Mouse (Mus musculus) embryonic facial prominence, embryonic 11.5 days (tissue): ENCODE data around the gene Trim68. TPM values are rescaled to one million over a fixed set of nuclear protein-coding genes. Genes with fewer than 3 reads are reported as not detected.
"Not testable (repeated sequence)": the region's sequence is repeated elsewhere in the genome, so short reads cannot be mapped to it uniquely, and the experiment has no call there.

Source experiments
- ATAC-seq: fragments of 200-750 bp; cut with Nextera tagmentation; replicated peaks from 2 replicates; pipeline ENCODE4 v1.8.0; 2017; ENCODE audit warnings: low read depth; ENCODE audit not compliant: insufficient number of reproducible peaks, low FRiP score, low TSS enrichment
- DNase-seq: peaks from one replicate; pipeline ENCODE4 v3.0.0-alpha.2; 2015; ENCODE audit warnings: low spot score
- H3K27ac ChIP-seq: fragments of 300-500 bp; sonication (generic); replicated peaks from 2 replicates; pipeline ENCODE4 v1.5.1; 2014; ENCODE audit warnings: mild to moderate bottlenecking, low read depth, low read length, control low read depth
- H3K27me3 ChIP-seq: fragments of 300-500 bp; sonication (generic); 2 replicates; pipeline ENCODE4 v1.6.1; 2014; ENCODE audit warnings: mild to moderate bottlenecking, low read length, moderate library complexity, mixed read lengths; ENCODE audit not compliant: control insufficient read depth, insufficient read depth
- H3K36me3 ChIP-seq: fragments of 300-500 bp; sonication (generic); replicated peaks from 2 replicates; pipeline ENCODE4 v1.6.1; 2014; ENCODE audit warnings: low read depth, mild to moderate bottlenecking, low read length, moderate library complexity, mixed read lengths; ENCODE audit not compliant: control insufficient read depth, insufficient read depth
- H3K4me1 ChIP-seq: fragments of 300-500 bp; sonication (generic); 2 replicates; pipeline ENCODE4 v1.6.1; 2014; ENCODE audit warnings: low read length, mixed read lengths; ENCODE audit not compliant: control insufficient read depth, insufficient read depth
- H3K4me2 ChIP-seq: fragments of 300-500 bp; sonication (generic); 2 replicates; pipeline ENCODE4 v1.6.1; 2014; ENCODE audit warnings: low read depth, mild to moderate bottlenecking, control low read depth, low read length, moderate library complexity
- H3K4me3 ChIP-seq: fragments of 300-500 bp; sonication (generic); 2 replicates; pipeline ENCODE4 v1.5.1; 2014; ENCODE audit warnings: low read depth, low read length, control low read depth
- H3K9ac ChIP-seq: fragments of 300-500 bp; sonication (generic); replicated peaks from 2 replicates; pipeline ENCODE4 v1.6.1; 2014; ENCODE audit warnings: mild to moderate bottlenecking, control low read depth, low read length
- H3K9me3 ChIP-seq: fragments of 300-500 bp; sonication (generic); replicated peaks from 2 replicates; pipeline ENCODE4 v1.6.1; 2016; ENCODE audit warnings: mild to moderate bottlenecking, low read length, inconsistent platforms, mixed read lengths; ENCODE audit not compliant: control insufficient read depth
- WGBS: fragments of 180-500 bp; shearing (Covaris S2); extraction: QIAGEN DNeasy Blood & Tissue Kit; methylation state at CpG from one replicate; pipeline ENCODE4 v1.1.7; 2014; 5-methylcytosine and 5-hydroxymethylcytosine counted together
- polyA plus RNA-seq: library from polyadenylated mRNA; unstranded; fragments of >200 nt; fragmentation: Nextera tagmentation; extraction: Ambion mirVana; gene quantifications from 2 replicates; pipeline ENCODE4 v1.2.1, GENCODE M21; 2014

Trim68 gene
- polyA plus RNA-seq, 1 experiment from 2014 or later: 11.4 TPM

DNA sequence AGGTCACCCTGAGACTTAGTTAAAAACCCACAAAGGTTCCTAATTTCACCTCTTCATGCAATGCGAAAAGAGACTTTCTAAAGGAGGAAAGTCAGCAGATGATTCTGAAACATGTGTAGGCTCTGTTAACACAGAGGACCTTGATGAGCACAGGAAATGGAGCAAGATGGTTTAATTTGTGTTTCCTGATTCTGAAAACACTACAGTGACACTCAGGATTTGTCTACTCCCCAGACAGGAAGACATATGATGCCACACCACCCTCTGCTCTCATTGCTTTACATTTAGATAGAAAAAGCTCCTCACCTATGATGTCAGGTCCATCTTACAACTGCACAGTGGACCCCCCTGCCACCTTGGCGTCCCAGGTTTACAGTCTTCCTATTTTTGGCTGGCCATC is 10.9 kb downstream of the Trim68 start:
- no peaks in the 10 kb centered on the region for H3K36me3 ChIP-seq
- no peak overlapping the region for H3K4me3 ChIP-seq
- WGBS: 80% methylated on average over 2 of the region's 2 CpGs
- no peaks in the 10 kb centered on the region for H3K27me3 ChIP-seq
- H3K27ac ChIP-seq: no peak overlapping the region
- no peak overlapping the region for H3K9ac ChIP-seq
- H3K4me2 ChIP-seq: no peak overlapping the region
- H3K4me1 ChIP-seq: no peaks in the 10 kb centered on the region
- ATAC-seq: no peak
- H3K9me3 ChIP-seq: no peaks in the 10 kb centered on the region
- DNase-seq: no peak

DNA sequence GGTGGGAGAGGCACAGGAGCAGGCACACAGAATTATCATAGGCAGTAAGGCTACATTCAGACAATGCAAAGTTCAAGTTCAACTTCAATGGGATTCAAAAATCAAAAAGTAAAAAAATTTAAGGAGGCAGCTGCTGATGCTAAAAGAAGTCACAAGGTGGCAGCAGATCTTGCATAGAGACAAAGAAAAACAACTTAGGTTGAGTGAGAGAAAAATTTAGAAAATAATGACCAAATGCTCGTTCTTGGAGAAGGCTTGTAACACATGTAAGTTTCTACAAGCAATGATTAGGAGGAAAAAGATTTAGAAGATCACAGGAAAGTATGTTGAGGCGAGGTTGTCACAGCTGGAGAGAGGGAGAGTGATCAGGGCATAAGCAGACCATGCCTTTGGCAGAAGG is 21.7 kb downstream of the Trim68 start:
- no peaks in the 10 kb centered on the region for H3K4me1 ChIP-seq
- H3K9ac ChIP-seq: no peak overlapping the region
- H3K36me3 ChIP-seq: no peaks in the 10 kb centered on the region
- no peak overlapping the region for H3K4me3 ChIP-seq
- no peak overlapping the region for H3K27ac ChIP-seq
- H3K27me3 ChIP-seq: no peaks in the 10 kb centered on the region
- ATAC-seq (no peak), DNase-seq (peak; percentile 64)
- no peaks in the 10 kb centered on the region for H3K9me3 ChIP-seq
- no peak overlapping the region for H3K4me2 ChIP-seq
- WGBS: 48% methylated on average over 2 of the region's 2 CpGs

DNA sequence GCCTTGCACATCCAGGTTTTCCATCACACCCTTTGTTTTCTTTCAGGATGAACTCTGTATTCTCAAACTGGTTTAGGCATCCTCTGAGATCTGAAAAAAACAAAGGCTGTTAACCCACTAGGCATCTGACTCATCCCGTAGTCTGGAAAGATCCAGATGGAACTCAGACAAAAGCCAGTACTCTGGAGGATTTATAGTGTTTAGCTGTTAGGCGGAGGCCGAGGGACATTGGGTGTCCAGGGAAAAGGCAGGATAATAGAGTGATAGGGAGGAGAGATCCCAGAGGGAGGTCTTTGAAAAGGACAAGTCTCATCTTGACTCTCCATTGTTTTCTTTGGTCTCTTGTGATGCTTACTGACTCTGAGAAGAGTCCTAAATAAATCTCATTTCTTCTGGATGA is 22.5 kb downstream of the Trim68 start, which contains the start of gene Olfr556:
TSS of gene Olfr556 (plus strand) at position 301 of the 400 bp plus-strand sequence.
- no peak within 1 kb of the TSS for H3K27ac ChIP-seq
- H3K27me3 ChIP-seq: no peaks in the 10 kb centered on the region
- H3K4me1 ChIP-seq: no peaks in the 10 kb centered on the region
- H3K36me3 ChIP-seq: no peaks in the 10 kb centered on the region
- 69% methylated on average over 3 of the region's 3 CpGs for WGBS
- no peak within 1 kb of the TSS for H3K4me2 ChIP-seq
- ATAC-seq: no peak
- no peak within 1 kb of the TSS for H3K9ac ChIP-seq
- H3K4me3 ChIP-seq: no peak within 1 kb of the TSS
- no peak for DNase-seq
- H3K9me3 ChIP-seq: no peaks in the 10 kb centered on the region

DNA sequence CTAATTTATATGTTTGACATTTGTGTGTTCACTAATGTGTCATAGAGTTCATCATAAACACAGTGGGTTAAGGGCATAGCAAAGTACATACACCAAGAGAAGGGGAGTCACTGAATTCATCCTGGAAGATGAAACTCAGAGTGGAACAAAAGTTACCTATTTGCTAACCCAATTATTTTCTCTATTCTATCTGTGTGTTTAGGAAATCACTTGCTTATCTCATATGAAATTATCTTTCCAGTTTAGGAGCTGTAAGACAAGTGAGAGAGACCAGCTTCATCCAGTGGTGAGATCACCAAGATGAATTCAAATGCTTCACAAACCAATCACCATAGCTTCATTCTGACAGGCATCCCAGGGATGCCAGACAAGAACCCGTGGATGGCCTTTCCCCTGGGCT is 28.6 kb downstream of the Trim68 start, which contains the start of gene Olfr555:
TSS of gene Olfr555 (plus strand) at position 301 of the 400 bp plus-strand sequence.
- Histone ChIP-seq H3K27ac (no peak within 1 kb of the TSS), H3K9ac (no peak within 1 kb of the TSS), H3K4me1 (no peaks in the 10 kb centered on the region), H3K4me3 (no peak within 1 kb of the TSS), H3K27me3 (no peaks in the 10 kb centered on the region), H3K36me3 (no peaks in the 10 kb centered on the region), H3K4me2 (no peak within 1 kb of the TSS), H3K9me3 (no peaks in the 10 kb centered on the region)
- no peak for DNase-seq
- no peak for ATAC-seq
- 85% methylated on average over 1 of the region's 1 CpGs for WGBS

DNA sequence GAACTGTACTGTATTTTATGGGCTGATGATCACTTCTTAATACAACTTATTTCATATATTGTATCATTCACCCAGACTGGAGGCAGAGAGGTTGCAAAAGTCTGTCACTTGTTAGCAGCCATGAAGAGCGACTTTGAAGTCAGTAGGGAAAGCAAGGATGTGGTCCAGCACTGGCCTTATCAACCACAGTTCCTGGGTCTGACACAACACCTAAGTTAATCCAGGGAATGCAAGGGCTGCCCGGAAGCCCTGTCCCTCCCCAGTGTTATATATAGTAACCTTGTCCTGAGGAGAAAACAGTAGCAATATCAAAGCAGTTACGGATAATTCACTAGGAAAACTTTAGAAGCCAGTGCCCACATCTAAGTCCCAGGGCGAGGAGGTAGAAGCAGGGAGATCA is 42.2 kb downstream of the Trim68 start:
- not testable (repeated sequence) for H3K4me3 ChIP-seq, H3K27me3 ChIP-seq, H3K4me2 ChIP-seq, H3K27ac ChIP-seq, ATAC-seq, H3K36me3 ChIP-seq, H3K9ac ChIP-seq, H3K4me1 ChIP-seq, H3K9me3 ChIP-seq, DNase-seq
- 89% methylated on average over 2 of the region's 4 CpGs for WGBS

DNA sequence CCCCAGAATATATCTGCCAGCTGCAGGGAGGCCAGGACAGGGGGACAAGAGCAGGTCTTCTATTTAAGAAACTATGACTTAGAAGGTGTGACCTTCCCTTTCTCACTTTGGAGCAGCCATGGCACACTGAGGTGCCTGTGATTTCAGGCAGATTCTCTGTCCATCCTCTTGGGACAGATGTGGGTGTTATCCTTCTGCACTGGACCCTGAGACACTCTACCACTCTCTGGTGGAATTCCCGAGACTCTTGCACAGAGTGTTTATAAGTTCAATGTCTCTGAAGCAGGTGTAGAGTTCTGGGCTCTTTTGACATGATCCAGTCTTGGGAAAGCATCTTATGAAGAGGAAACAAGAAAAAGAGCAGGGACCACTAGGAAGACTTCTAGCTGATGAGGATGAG is 49.0 kb downstream of the Trim68 start, which contains the start of gene Olfr554:
TSS of gene Olfr554 (plus strand) at position 301 of the 400 bp plus-strand sequence.
- WGBS: 78% methylated on average over 1 of the region's 1 CpGs
- Histone ChIP-seq H3K4me1 (no peaks in the 10 kb centered on the region), H3K27ac (no peak within 1 kb of the TSS), H3K4me2 (no peak within 1 kb of the TSS), H3K36me3 (no peaks in the 10 kb centered on the region), H3K27me3 (no peaks in the 10 kb centered on the region), H3K9me3 (no peaks in the 10 kb centered on the region), H3K4me3 (no peak within 1 kb of the TSS), H3K9ac (no peak within 1 kb of the TSS)
- ATAC-seq: no peak
- DNase-seq: no peak

DNA sequence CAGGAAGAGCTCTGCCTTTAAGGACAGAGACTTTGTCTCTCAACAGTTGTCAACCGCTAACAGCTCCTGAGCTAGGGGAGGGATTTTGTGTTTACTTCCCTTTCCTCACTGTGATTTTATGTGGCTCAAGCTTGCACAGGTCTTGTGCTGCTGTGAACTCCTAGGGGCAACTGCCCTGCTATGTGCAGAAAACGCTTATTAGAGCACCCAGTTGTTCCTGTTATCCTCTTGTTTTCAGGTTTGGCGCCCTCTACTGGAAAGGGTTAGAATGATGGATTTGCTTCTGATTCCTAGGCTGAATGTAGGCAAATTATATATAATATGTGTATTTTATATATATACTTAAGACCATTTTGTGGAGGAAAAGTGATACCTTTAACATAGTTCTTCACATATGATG is 50.5 kb downstream of the Trim68 start:
- Histone ChIP-seq H3K4me3 (no peak overlapping the region), H3K4me1 (no peaks in the 10 kb centered on the region), H3K9ac (no peak overlapping the region), H3K4me2 (no peak overlapping the region), H3K36me3 (no peaks in the 10 kb centered on the region), H3K9me3 (no peaks in the 10 kb centered on the region), H3K27ac (no peak overlapping the region), H3K27me3 (no peaks in the 10 kb centered on the region)
- DNase-seq (peak; percentile 36), ATAC-seq (no peak)
- WGBS: 29% methylated on average over 3 of the region's 3 CpGs
